Mouse (Mus musculus) heart, embryonic 14.5 days (tissue): Measurements from ENCODE around the gene Zfp512b. TPM values are rescaled to one million over a fixed set of nuclear protein-coding genes. Genes with fewer than 3 reads are reported as not detected.

ENCODE experiments used
- ATAC-seq: fragments of 200-750 bp; cut with Nextera tagmentation; 2 replicates; pipeline ENCODE4 v1.8.0; 2017; ENCODE audit warnings: low read depth, moderate TSS enrichment; ENCODE audit not compliant: insufficient number of reproducible peaks, insufficient read depth, low FRiP score
- H3K27ac ChIP-seq, 2 experiments: fragments of 200-500 bp in 1 of 2; fragments of 300-500 bp in 1 of 2; sonication (generic) in 1 of 2; replicated peaks in 1 of 2; 2 replicates each; pipeline ENCODE4 v1.5.1; 2012 to 2014; ENCODE audit warnings: low read depth in 2 of 2, low read length in 2 of 2, control low read depth in 1 of 2, mild to moderate bottlenecking in 1 of 2, mixed read lengths in 1 of 2; ENCODE audit not compliant: control insufficient read depth in 1 of 2, insufficient read depth in 1 of 2
- H3K27me3 ChIP-seq: fragments of 300-500 bp; sonication (generic); 2 replicates; pipeline ENCODE4 v1.6.1; 2014; ENCODE audit warnings: mild to moderate bottlenecking, low read length, control low read depth; ENCODE audit not compliant: control insufficient read depth, insufficient read depth
- H3K36me3 ChIP-seq: fragments of 300-500 bp; sonication (generic); 2 replicates; pipeline ENCODE4 v1.6.1; 2014; ENCODE audit warnings: mild to moderate bottlenecking, control low read depth, low read length, mixed read lengths; ENCODE audit not compliant: control insufficient read depth, insufficient read depth
- H3K4me1 ChIP-seq, 2 experiments: fragments of 200-500 bp in 1 of 2; fragments of 300-500 bp in 1 of 2; sonication (generic) in 1 of 2; 2 replicates each; pipeline ENCODE4 v1.6.1; 2012 to 2014; ENCODE audit warnings: low read length in 2 of 2, control low read depth in 1 of 2, mixed read lengths in 1 of 2; ENCODE audit not compliant: control insufficient read depth in 2 of 2, insufficient read depth in 2 of 2
- H3K4me2 ChIP-seq: fragments of 300-500 bp; sonication (generic); 2 replicates; pipeline ENCODE4 v1.6.1; 2014; ENCODE audit warnings: mild to moderate bottlenecking, low read length
- H3K4me3 ChIP-seq, 2 experiments: fragments of 200-500 bp in 1 of 2; fragments of 300-500 bp in 1 of 2; sonication (generic) in 1 of 2; 2 replicates each; pipeline ENCODE4 v1.5.1; 2012 to 2014; ENCODE audit warnings: low read length in 2 of 2, mild to moderate bottlenecking in 2 of 2, control low read depth in 1 of 2, low read depth in 1 of 2, moderate library complexity in 1 of 2; ENCODE audit not compliant: control insufficient read depth in 1 of 2, insufficient read depth in 1 of 2
- H3K9ac ChIP-seq: fragments of 300-500 bp; sonication (generic); 2 replicates; pipeline ENCODE4 v1.6.1; 2014; ENCODE audit warnings: mild to moderate bottlenecking, low read length
- H3K9me3 ChIP-seq: fragments of 300-500 bp; sonication (generic); 2 replicates; pipeline ENCODE4 v1.6.1; 2016; ENCODE audit warnings: low read length, control low read depth; ENCODE audit not compliant: control insufficient read depth
- WGBS: fragments of 180-500 bp; shearing (Covaris S2); extraction: QIAGEN DNeasy Blood & Tissue Kit; methylation state at CpG from one replicate; pipeline ENCODE4 v1.1.7; 2014; 5-methylcytosine and 5-hydroxymethylcytosine counted together
- polyA plus RNA-seq: library from polyadenylated mRNA; unstranded; fragments of >200 nt; fragmentation: Nextera tagmentation; extraction: Ambion mirVana; gene quantifications from 2 replicates; pipeline ENCODE4 v1.2.1, GENCODE M21; 2014

The Zfp512b gene
- polyA plus RNA-seq, 1 experiment from 2014 or later: 32.0 TPM

DNA sequence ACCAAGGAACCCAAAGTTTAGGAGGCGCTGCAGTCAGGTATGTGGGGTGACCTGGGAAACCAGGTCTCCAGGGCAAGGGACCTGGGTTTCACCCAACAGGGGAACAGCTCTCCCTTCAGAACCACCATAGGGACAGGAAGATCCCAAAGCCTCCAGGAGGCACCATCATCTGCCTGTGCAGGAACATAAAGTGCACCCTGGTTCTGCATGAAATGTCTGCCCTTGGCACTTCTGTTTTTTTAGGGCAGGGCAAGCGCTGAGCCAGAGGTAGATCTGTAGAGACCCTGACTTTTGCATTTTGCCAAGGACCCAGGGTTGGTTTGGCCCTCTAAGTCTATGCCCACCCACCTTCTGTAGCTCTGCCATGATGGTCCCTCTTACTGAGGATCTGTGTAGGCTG lies 10.2 kb downstream of the Zfp512b start:
- Histone ChIP-seq H3K36me3 (peaks cover 44% of the 10 kb centered on the region), H3K27me3 (no peaks in the 10 kb centered on the region), H3K9ac (0 out of 2 replicates have a peak overlapping the region, but pooled peaks have one; percentile 94), H3K27ac (peak overlapping the region in 1 of 2 experiments; percentile 95; a peak in 1 of 4 replicates), H3K4me2 (peak overlapping the region; percentile 92), H3K4me3 (peak overlapping the region in 1 of 2 experiments; percentile 90; a peak in 2 of 4 replicates), H3K4me1 (peaks cover 25 to 37% of the 10 kb centered on the region in 2 experiments), H3K9me3 (no peaks in the 10 kb centered on the region)
- no peak for ATAC-seq
- WGBS: 86% methylated on average over 2 of the region's 2 CpGs

DNA sequence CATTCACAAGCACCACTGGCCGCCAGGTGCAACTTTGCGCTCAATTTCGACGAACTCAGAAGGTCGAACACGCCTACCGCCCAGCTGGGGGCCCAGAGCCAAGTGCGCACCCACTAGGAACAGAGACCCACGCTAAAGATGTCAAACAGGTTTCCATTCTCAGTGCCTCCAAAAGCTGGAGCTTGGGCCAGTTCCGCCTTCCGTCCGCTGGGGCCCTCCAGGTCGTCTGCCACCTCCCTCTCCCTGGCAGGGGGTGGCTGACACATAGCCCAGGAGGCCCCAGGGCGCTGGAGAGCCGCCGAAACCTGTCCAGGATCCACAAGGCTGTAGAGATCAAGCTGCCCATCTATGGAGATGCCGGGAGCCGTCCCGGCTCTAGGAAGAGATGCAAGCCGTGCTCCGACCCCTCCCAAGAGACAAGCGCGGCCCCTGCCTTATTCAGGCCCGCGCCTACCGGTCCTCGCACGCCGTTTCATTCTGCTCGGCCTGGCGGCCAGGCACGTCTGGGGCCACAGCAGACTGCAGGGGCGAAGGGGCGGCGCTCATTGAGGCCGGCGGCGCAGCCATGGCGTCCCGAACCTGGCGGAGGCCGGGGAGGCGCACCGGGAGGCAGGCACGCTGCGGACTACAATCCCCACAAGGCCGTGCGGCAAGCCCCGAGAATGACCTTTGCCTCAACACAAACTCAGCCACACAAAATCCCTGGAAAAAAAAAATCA lies 11.0 kb downstream of the Zfp512b start:
- Histone ChIP-seq H3K4me2 (peak overlapping the region; percentile 92), H3K27ac (peak overlapping the region; percentile 90 to 95), H3K4me1 (peaks cover 25 to 37% of the 10 kb centered on the region in 2 experiments), H3K36me3 (peaks cover 36% of the 10 kb centered on the region), H3K4me3 (peak overlapping the region; percentile 84 to 90), H3K9ac (peak overlapping the region; percentile 94), H3K27me3 (no peaks in the 10 kb centered on the region), H3K9me3 (no peaks in the 10 kb centered on the region)
- peak; percentile 77 for ATAC-seq
- under 1% methylated on average over 49 of the region's 49 CpGs for WGBS

GRCm38 (mm10) chr2:181581016-181581401 lies 11.6 kb downstream of the Zfp512b start:
- peaks cover 30% of the 10 kb centered on the region for H3K36me3 ChIP-seq
- peak overlapping the region; percentile 92 for H3K4me2 ChIP-seq
- peak overlapping the region; percentile 94 for H3K9ac ChIP-seq
- no peaks in the 10 kb centered on the region for H3K27me3 ChIP-seq
- peaks cover 25 to 37% of the 10 kb centered on the region in 2 experiments for H3K4me1 ChIP-seq
- peak overlapping the region; percentile 90 to 95 for H3K27ac ChIP-seq
- ATAC-seq: peak; percentile 72
- H3K9me3 ChIP-seq: no peaks in the 10 kb centered on the region
- peak overlapping the region; percentile 84 to 90 for H3K4me3 ChIP-seq
- under 1% methylated on average over 11 of the region's 11 CpGs for WGBS

GRCm38 (mm10) chr2:181580131-181580772 lies 12.4 kb downstream of the Zfp512b start:
- WGBS: 63% methylated on average over 5 of the region's 5 CpGs
- peak overlapping the region; percentile 92 for H3K4me2 ChIP-seq
- H3K27me3 ChIP-seq: no peaks in the 10 kb centered on the region
- H3K27ac ChIP-seq: peak overlapping the region; percentile 79 to 95; a peak in 3 of 4 replicates
- peaks cover 23% of the 10 kb centered on the region for H3K36me3 ChIP-seq
- peak overlapping the region; percentile 94 for H3K9ac ChIP-seq
- no peaks in the 10 kb centered on the region for H3K9me3 ChIP-seq
- H3K4me3 ChIP-seq: peak overlapping the region; percentile 84 to 90
- H3K4me1 ChIP-seq: peaks cover 25 to 37% of the 10 kb centered on the region in 2 experiments
- no peak for ATAC-seq

GRCm38 (mm10) chr2:181579681-181580080 lies 12.9 kb downstream of the Zfp512b start:
- no peak overlapping the region for H3K27ac ChIP-seq
- 89% methylated on average over 1 of the region's 1 CpGs for WGBS
- H3K4me1 ChIP-seq: peaks cover 25 to 37% of the 10 kb centered on the region in 2 experiments
- no peak overlapping the region for H3K9ac ChIP-seq
- H3K27me3 ChIP-seq: no peaks in the 10 kb centered on the region
- no peak for ATAC-seq
- no peak overlapping the region; the same call in 1 of the 2 replicates for H3K4me2 ChIP-seq
- no peak overlapping the region for H3K4me3 ChIP-seq
- H3K9me3 ChIP-seq: no peaks in the 10 kb centered on the region
- peaks cover 19% of the 10 kb centered on the region for H3K36me3 ChIP-seq

- Histone ChIP-seq H3K36me3 (peaks cover 19% of the 10 kb centered on the region), H3K4me2 (peak overlapping the region; percentile 15; the same call in 1 of the 2 replicates), H3K4me3 (no peak overlapping the region), H3K27me3 (no peaks in the 10 kb centered on the region), H3K4me1 (peaks cover 25 to 37% of the 10 kb centered on the region in 2 experiments), H3K9me3 (no peaks in the 10 kb centered on the region), H3K9ac (peak overlapping the region; percentile 47), H3K27ac (peak overlapping the region; percentile 20 to 25; a peak in 3 of 4 replicates)
- no peak for ATAC-seq
- WGBS: 34% methylated on average over 5 of the region's 5 CpGs
Observed at GRCm38 (mm10) chr2:181578790-181579618, 13.6 kb downstream of the Zfp512b start.

DNA sequence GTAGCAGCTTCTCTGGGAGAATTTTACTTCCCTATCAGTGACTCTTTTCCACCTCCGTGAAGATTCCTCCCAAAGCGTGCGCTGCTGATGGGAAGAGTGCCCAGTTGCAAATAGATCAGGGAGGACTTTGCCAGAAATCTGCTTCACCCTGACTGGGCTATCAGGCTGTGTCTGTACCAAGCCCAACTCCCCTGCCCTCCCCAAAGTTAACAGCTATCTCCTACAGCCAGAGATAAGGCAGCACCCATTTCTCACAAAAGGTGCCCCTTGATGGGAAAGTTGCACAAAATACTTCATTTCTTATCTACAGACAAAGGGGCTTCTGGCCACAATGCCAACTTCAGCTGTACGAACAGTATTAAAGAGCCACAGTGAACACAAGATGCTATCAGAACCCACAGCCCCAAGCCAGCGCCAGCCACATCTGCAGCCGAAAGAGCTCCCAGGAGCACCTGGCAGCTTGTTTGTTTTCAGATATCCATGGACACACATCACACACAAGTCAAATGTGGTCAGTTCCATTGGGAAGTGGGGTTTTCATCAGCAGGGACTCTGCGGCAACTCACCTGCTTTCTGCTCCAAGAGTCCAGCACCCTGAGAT lies 14.5 kb downstream of the Zfp512b start:
- peaks cover 25 to 37% of the 10 kb centered on the region in 2 experiments for H3K4me1 ChIP-seq
- peak overlapping the region in 1 of 2 experiments; percentile 20; a peak in 1 of 4 replicates for H3K27ac ChIP-seq
- no peak overlapping the region for H3K4me3 ChIP-seq
- peak overlapping the region; percentile 15; the same call in 1 of the 2 replicates for H3K4me2 ChIP-seq
- H3K9ac ChIP-seq: peak overlapping the region; percentile 34; the same call in 1 of the 2 replicates
- peaks cover 20% of the 10 kb centered on the region for H3K36me3 ChIP-seq
- WGBS: 43% methylated on average over 7 of the region's 7 CpGs
- no peak for ATAC-seq
- H3K9me3 ChIP-seq: no peaks in the 10 kb centered on the region
- no peaks in the 10 kb centered on the region for H3K27me3 ChIP-seq
